Mouse (Mus musculus): Measurements from ENCODE around the gene Cpm.

DNA sequence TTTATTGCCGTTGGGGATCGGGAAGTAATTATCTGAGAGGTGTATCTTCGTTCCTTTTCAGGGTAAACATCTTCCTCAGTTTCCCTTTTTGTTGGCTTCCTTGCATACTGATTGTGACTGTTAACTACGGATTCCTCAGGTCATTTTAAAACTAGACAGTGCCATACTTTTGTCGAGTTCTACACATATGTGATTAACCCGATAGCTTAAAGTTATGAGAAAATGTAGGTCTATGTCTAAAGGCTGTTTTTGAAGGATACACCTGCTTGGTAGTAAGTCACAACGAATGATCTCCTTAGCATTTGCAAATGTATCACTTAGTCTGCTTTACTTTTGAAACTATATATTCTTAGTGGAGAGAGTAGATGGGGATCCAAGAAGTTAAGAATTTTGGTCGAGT, 876 bp downstream of the Cpm start:
- TF ChIP-seq CTCF (IDR thresholded peaks at IDR 0.05; ENCODE audit: extremely low read depth, insufficient read depth, low read length): no peak
- no peak for TF ChIP-seq POLR2A (IDR thresholded peaks at IDR 0.05; ENCODE audit: extremely low read depth, insufficient read depth, low read length)
